Mouse (Mus musculus) CD4-positive, CD25-positive, alpha-beta regulatory T cell, adult 2 months (primary cell): Measurements from ENCODE around the gene Rangap1.

Experiments used
- DNase-seq: peaks from one replicate; pipeline ENCODE4 v3.0.0-alpha.2; 2012; ENCODE audit warnings: low read depth, low spot score

Rangap1 gene

GRCm38 (mm10) chr15:81744992-81745600, at the start of gene Rangap1, which contains the start of gene Zc3h7b:
Gene Rangap1, minus strand, starts transcription at chr15:81745530.
Gene Zc3h7b, plus strand, starts transcription at chr15:81745057.
- peak; percentile 71 for DNase-seq

- no peak for DNase-seq
These were observed 47.1 kb upstream of the Rangap1 start for GRCm38 (mm10) chr15:81792444-81792843.

- no peak for DNase-seq
These were observed 42.2 kb upstream of the Rangap1 start for GRCm38 (mm10) chr15:81787525-81787924.

GRCm38 (mm10) chr15:81785701-81786100, 40.4 kb upstream of the Rangap1 start:
- no peak for DNase-seq

GRCm38 (mm10) chr15:81784762-81785161, 39.4 kb upstream of the Rangap1 start:
- DNase-seq, result peak; percentile 15

- no peak for DNase-seq
These were observed 36.5 kb upstream of the Rangap1 start for GRCm38 (mm10) chr15:81781816-81782215.

GRCm38 (mm10) chr15:81776631-81777422, 31.5 kb upstream of the Rangap1 start:
- DNase-seq, result no peak

GRCm38 (mm10) chr15:81774505-81775171, 29.3 kb upstream of the Rangap1 start:
- DNase-seq, result no peak

GRCm38 (mm10) chr15:81772431-81773120, 27.2 kb upstream of the Rangap1 start:
- no peak for DNase-seq

GRCm38 (mm10) chr15:81769037-81769436, 23.7 kb upstream of the Rangap1 start:
- DNase-seq, result peak; percentile 13

- DNase-seq, result no peak
These were observed 21.1 kb upstream of the Rangap1 start for GRCm38 (mm10) chr15:81766439-81766838.

- DNase-seq, result no peak
These were observed 20.3 kb upstream of the Rangap1 start for GRCm38 (mm10) chr15:81765651-81766050.

GRCm38 (mm10) chr15:81764573-81764972, 19.2 kb upstream of the Rangap1 start:
- no peak for DNase-seq

- DNase-seq, result no peak
These were observed 16.6 kb upstream of the Rangap1 start for GRCm38 (mm10) chr15:81761959-81762358.

GRCm38 (mm10) chr15:81761381-81761780, 16.1 kb upstream of the Rangap1 start:
- DNase-seq, result no peak

GRCm38 (mm10) chr15:81760361-81761079, 15.2 kb upstream of the Rangap1 start:
- DNase-seq, result no peak

GRCm38 (mm10) chr15:81759542-81759941, 14.2 kb upstream of the Rangap1 start:
- no peak for DNase-seq

- DNase-seq, result no peak
These were observed 13.4 kb upstream of the Rangap1 start for GRCm38 (mm10) chr15:81758701-81759100.

GRCm38 (mm10) chr15:81753669-81754068, 8.3 kb upstream of the Rangap1 start:
- DNase-seq, result no peak

- no peak for DNase-seq
These were observed 4.4 kb upstream of the Rangap1 start for GRCm38 (mm10) chr15:81749742-81750141.

GRCm38 (mm10) chr15:81745601-81746114, 328 bp upstream of the Rangap1 start:
- DNase-seq, result peak; percentile 64
